Mouse (Mus musculus) lung, embryonic 14.5 days (tissue): Measurements from ENCODE around the gene Slc26a11. TPM values are rescaled to one million over a fixed set of nuclear protein-coding genes. Genes with fewer than 3 reads are reported as not detected.
A peak's percentile ranks its signal among the peaks of the same experiment; 100 is the strongest.

ENCODE experiments used
- ATAC-seq: fragments of 200-750 bp; cut with Nextera tagmentation; 2 replicates; pipeline ENCODE4 v1.8.0; 2017; ENCODE audit warnings: mild to moderate bottlenecking, moderate TSS enrichment, moderate library complexity; ENCODE audit not compliant: insufficient read depth
- DNase-seq: peaks from one replicate; pipeline ENCODE4 v3.0.0-alpha.2; 2015
- H3K27ac ChIP-seq: fragments of 300-500 bp; sonication (generic); 2 replicates; pipeline ENCODE4 v1.5.1; 2014; ENCODE audit warnings: low read depth, mild to moderate bottlenecking, moderate library complexity
- H3K27me3 ChIP-seq: fragments of 300-500 bp; sonication (generic); 2 replicates; pipeline ENCODE4 v1.6.1; 2014; ENCODE audit warnings: low read length, control low read depth; ENCODE audit not compliant: insufficient read depth
- H3K36me3 ChIP-seq: fragments of 300-500 bp; sonication (generic); 2 replicates; pipeline ENCODE4 v1.6.1; 2014; ENCODE audit warnings: control low read depth; ENCODE audit not compliant: insufficient read depth
- H3K4me1 ChIP-seq: fragments of 300-500 bp; sonication (generic); 2 replicates; pipeline ENCODE4 v1.6.1; 2014; ENCODE audit warnings: antibody characterized with exemption, control low read depth; ENCODE audit not compliant: insufficient read depth
- H3K4me2 ChIP-seq: fragments of 300-500 bp; sonication (generic); 2 replicates; pipeline ENCODE4 v1.6.1; 2014; ENCODE audit warnings: mild to moderate bottlenecking
- H3K4me3 ChIP-seq: fragments of 300-500 bp; sonication (generic); 2 replicates; pipeline ENCODE4 v1.5.1; 2014; ENCODE audit warnings: low read depth, low read length
- H3K9ac ChIP-seq: fragments of 300-500 bp; sonication (generic); 2 replicates; pipeline ENCODE4 v1.6.1; 2014
- H3K9me3 ChIP-seq: fragments of 300-500 bp; sonication (generic); 2 replicates; pipeline ENCODE4 v1.6.1; 2016; ENCODE audit warnings: low read depth, low read length, control low read depth
- CTCF ChIP-seq: IDR thresholded peaks from 2 replicates; pipeline ENCODE4 v1.5.1; 2016; ENCODE audit warnings: antibody characterized with exemption, low read depth
- WGBS: fragments of 180-500 bp; shearing (Covaris S2); extraction: QIAGEN DNeasy Blood & Tissue Kit; methylation state at CpG from one replicate; pipeline ENCODE4 v1.1.7; 2014; 5-methylcytosine and 5-hydroxymethylcytosine counted together
- polyA plus RNA-seq: library from polyadenylated mRNA; unstranded; fragments of >200 nt; fragmentation: Nextera tagmentation; extraction: Ambion mirVana; gene quantifications from 2 replicates; pipeline ENCODE4 v1.2.1, GENCODE M21; 2014

The Slc26a11 gene
- polyA plus RNA-seq, 1 experiment from 2014 or later = 9.1 TPM

DNA sequence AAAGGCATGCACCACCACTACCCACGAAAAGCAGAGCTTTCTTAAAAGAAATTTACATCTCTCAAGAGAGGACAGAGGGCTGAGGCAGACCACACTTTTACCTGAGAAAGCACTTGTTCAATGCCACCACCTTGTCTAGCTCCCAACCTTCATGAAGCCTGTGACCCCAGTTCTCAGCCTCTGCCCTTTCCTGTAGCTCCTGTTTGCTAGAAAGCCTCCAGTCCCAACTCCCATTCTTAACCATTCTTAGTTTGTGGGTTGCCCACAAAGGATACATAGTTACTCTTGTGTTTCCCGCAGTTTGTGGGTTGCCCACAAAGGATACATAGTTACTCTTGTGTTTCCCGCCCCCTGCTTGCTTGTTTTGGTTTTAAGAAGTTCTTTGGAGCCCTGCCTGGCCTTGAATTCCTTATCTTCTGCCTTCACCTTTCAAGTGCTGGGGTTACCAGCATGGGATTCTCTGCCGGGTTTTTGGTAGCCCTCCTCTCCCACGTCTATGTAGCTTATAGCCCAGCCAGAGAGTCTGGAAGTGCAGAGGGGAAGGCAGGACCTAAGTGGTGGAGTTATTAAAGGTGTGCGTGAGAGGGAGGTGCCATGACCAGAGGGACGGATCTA, 36.1 kb downstream of the Slc26a11 start:
- peak overlapping the region; percentile 97 for H3K4me2 ChIP-seq
- no peak for DNase-seq
- H3K9me3 ChIP-seq = no peaks in the 10 kb centered on the region
- ATAC-seq = no peak
- no peak for TF ChIP-seq CTCF
- H3K27ac ChIP-seq = 0 out of 2 replicates have a peak overlapping the region, but pooled peaks have one; percentile 27
- WGBS = 29% methylated on average over 7 of the region's 7 CpGs
- H3K4me1 ChIP-seq = peaks cover 12% of the 10 kb centered on the region
- H3K9ac ChIP-seq = no peak overlapping the region
- peak overlapping the region; percentile 72; the same call in 1 of the 2 replicates for H3K4me3 ChIP-seq
- H3K36me3 ChIP-seq = no peaks in the 10 kb centered on the region
- H3K27me3 ChIP-seq = no peaks in the 10 kb centered on the region; the same call in 1 of the 2 replicates

DNA sequence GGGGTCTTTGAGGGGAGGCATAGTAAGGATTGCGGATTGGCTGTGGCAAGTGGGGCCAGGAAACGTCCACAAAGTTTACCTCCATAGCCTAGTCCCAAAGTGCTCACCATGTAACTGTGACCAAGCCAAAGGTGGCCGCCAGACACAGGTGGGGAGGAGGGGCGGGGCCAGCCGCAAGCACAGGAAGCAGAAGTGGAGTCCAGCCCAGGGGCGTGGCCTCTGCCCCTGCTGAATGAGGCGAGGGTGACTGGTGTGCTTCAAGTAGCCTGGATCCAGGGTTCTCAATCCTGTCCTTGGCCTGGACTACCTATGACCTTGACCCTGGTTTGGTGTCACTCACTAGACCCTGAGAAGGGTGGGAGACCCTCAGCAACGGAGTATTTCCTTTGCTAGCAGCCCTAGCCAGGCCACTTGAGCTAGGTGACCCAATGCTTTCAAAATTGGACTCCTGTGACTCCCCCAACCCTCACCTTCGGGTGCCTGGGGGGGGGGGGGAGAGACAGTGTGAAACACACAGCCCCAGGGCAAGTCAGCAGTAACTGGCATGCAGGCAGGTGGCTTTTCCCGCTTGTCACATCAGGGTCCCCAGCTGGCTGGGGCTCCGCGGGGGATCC, 36.8 kb downstream of the Slc26a11 start:
- no peaks in the 10 kb centered on the region for H3K9me3 ChIP-seq
- DNase-seq (peak; percentile 66), ATAC-seq (no peak)
- H3K36me3 ChIP-seq = peaks cover 3% of the 10 kb centered on the region; the same call in 1 of the 2 replicates
- 0 out of 2 replicates have a peak overlapping the region, but pooled peaks have one; percentile 3 for H3K9ac ChIP-seq
- H3K27ac ChIP-seq = 0 out of 2 replicates have a peak overlapping the region, but pooled peaks have one; percentile 27
- TF ChIP-seq CTCF = no peak
- peak overlapping the region; percentile 57 for H3K4me3 ChIP-seq
- H3K27me3 ChIP-seq = no peaks in the 10 kb centered on the region; the same call in 1 of the 2 replicates
- peak overlapping the region; percentile 89 for H3K4me2 ChIP-seq
- peaks cover 12% of the 10 kb centered on the region for H3K4me1 ChIP-seq
- 10% methylated on average over 12 of the region's 12 CpGs for WGBS

DNA sequence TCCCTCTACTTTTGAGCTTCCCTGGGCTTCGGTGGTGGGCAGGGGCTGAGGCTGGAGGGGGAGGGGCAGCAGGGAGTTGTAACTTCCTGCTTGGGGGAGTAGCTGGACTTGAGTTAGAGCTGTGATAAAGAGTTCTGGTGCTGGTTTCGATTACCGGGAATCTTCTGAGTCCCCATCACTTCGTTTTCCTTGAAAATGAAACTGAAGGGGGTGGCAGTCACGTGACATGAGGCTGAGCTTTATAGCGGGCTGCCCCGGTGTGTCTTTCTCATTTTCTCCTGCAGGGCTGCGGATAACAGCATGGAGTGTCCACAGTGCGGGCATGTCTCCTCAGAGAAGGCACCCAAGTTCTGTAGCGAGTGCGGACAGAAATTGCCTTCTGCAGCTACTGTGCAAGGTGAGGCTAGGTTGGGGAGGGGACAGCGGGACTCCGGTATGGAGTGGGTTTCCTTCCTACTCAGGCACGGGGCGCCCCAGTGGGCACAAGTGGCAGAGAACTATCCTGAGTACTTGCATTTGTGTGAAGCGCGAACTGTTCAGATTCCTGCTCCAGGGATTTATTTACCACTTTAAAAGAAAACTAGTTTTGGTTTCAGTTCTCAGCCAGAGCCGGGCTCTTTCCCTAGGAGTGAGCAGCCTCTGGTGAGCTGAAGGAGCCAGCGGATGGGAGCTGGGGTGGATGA, 37.6 kb downstream of the Slc26a11 start, which contains the start of gene Rnf213:
TSS of gene Rnf213 (plus strand) at position 301 of the 683 bp plus-strand sequence.
- WGBS = under 1% methylated on average over 19 of the region's 19 CpGs
- Histone ChIP-seq H3K4me1 (peaks cover 12% of the 10 kb centered on the region), H3K4me3 (peak within 1 kb of the TSS; percentile 57), H3K4me2 (peak within 1 kb of the TSS; percentile 89), H3K36me3 (peaks cover 3% of the 10 kb centered on the region; the same call in 1 of the 2 replicates), H3K9me3 (no peaks in the 10 kb centered on the region), H3K27me3 (no peaks in the 10 kb centered on the region; the same call in 1 of the 2 replicates), H3K9ac (peak within 1 kb of the TSS; percentile 65), H3K27ac (peak within 1 kb of the TSS; percentile 70; the same call in 1 of the 2 replicates)
- peak; percentile 55 for TF ChIP-seq CTCF
- peak; percentile 79 for DNase-seq
- peak; percentile 50 for ATAC-seq

DNA sequence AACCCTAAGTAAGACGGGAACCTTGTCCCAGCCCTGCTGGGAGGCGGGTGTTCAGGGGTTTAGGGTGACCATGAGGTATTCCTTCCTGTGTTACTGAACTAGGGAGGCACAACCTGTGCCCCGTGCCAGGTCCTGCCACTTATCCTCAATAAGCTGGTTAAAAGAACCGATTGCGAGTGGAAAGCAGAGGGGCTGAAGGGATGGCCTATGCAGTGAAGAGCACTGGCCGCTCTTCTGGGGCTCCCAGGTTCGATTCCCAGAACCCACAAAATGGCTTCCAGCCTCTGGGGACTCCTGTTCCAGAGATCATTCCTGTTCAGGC, 38.1 kb downstream of the Slc26a11 start:
- Histone ChIP-seq H3K9ac (peak overlapping the region; percentile 65), H3K4me2 (peak overlapping the region; percentile 89), H3K9me3 (no peaks in the 10 kb centered on the region), H3K4me1 (peaks cover 12% of the 10 kb centered on the region), H3K36me3 (peaks cover 3% of the 10 kb centered on the region; the same call in 1 of the 2 replicates), H3K4me3 (peak overlapping the region; percentile 57), H3K27me3 (no peaks in the 10 kb centered on the region; the same call in 1 of the 2 replicates), H3K27ac (peak overlapping the region; percentile 70; the same call in 1 of the 2 replicates)
- no peak for DNase-seq
- TF ChIP-seq CTCF = no peak
- WGBS = 23% methylated on average over 7 of the region's 7 CpGs
- ATAC-seq = no peak; the same call in 1 of the 2 replicates

DNA sequence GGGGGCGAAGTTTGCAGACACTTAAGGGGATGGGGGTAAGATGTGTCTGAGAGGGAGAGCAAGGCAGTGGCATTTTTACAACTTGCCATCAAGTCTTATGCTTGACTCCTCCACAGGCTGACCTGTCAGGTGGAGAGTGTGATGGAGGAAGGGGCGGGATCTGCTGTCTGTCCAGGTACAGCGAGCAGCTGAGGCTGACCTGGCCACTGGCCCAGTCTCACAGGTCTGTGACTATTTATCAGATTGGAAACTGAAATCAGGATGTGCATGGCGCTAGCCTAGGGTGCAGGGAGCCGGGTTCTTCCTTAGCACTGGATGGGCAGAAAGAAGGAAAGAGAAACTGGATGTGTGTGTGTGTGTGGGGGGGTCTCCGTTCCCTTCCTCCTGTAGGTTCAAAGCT, 38.9 kb downstream of the Slc26a11 start:
- peaks cover 3% of the 10 kb centered on the region; the same call in 1 of the 2 replicates for H3K36me3 ChIP-seq
- no peak overlapping the region for H3K27ac ChIP-seq
- H3K27me3 ChIP-seq = no peaks in the 10 kb centered on the region; the same call in 1 of the 2 replicates
- WGBS = 34% methylated on average over 6 of the region's 6 CpGs
- no peaks in the 10 kb centered on the region for H3K9me3 ChIP-seq
- no peak for DNase-seq
- H3K4me3 ChIP-seq = peak overlapping the region; percentile 57
- ATAC-seq = no peak
- H3K4me1 ChIP-seq = peaks cover 12% of the 10 kb centered on the region
- peak overlapping the region; percentile 89 for H3K4me2 ChIP-seq
- no peak for TF ChIP-seq CTCF
- no peak overlapping the region; the same call in 1 of the 2 replicates for H3K9ac ChIP-seq

DNA sequence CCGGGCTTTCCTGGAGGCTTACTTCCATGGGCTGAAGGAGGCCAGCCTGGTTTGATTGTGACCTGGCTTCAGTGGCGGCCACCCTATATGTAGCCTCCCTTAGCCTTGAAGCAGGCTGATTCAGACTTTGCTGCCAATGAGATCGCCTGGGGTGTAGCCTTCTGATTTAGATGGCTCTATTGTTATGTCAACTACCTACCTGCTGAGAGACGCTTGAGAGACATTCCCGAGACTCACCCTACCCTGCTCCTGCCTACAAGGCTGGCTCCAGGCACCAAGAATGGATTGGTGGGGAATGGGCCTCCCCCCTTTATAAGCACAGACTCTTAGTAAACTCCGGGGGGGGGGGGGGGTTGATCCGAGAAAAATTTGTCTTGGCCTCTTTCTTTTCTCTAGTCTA, 40.0 kb downstream of the Slc26a11 start:
- no peak for TF ChIP-seq CTCF
- no peak for ATAC-seq
- no peak overlapping the region for H3K27ac ChIP-seq
- H3K27me3 ChIP-seq = no peaks in the 10 kb centered on the region; the same call in 1 of the 2 replicates
- peaks cover 3% of the 10 kb centered on the region; the same call in 1 of the 2 replicates for H3K36me3 ChIP-seq
- no peak overlapping the region for H3K4me3 ChIP-seq
- H3K4me2 ChIP-seq = 0 out of 2 replicates have a peak overlapping the region, but pooled peaks have one; percentile 89
- DNase-seq = no peak
- WGBS = 29% methylated on average over 7 of the region's 7 CpGs
- H3K4me1 ChIP-seq = peaks cover 8% of the 10 kb centered on the region; the same call in 1 of the 2 replicates
- H3K9ac ChIP-seq = no peak overlapping the region
- H3K9me3 ChIP-seq = no peaks in the 10 kb centered on the region
